Mouse (Mus musculus) brain, embryonic 18.5 days (tissue): ENCODE data around the gene Map1s.

Source experiments
- DNase-seq: peaks from one replicate; pipeline ENCODE4 v3.0.0-alpha.2; 2012; ENCODE audit warnings: low read depth, low spot score

Gene Map1s

DNA sequence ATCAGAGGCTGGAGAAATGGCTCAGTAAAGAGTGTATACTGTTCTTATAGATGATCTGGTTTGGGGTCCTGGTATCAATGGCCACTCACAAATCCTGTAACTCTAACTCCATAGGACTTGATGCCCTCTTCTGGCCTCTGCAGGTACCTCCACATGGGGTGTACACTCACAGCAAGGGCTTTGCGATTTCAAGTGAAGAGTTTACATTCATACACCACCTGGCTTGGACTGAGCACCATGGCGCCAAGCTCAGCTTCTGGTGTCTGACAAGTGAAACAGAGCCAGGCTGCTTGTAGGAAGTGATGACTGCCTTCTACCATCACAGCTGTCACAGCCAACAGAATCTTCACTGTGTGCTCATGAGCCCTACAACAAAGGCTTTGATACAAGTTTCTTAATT lies 35.7 kb downstream of the Map1s start:
- no peak for DNase-seq

DNA sequence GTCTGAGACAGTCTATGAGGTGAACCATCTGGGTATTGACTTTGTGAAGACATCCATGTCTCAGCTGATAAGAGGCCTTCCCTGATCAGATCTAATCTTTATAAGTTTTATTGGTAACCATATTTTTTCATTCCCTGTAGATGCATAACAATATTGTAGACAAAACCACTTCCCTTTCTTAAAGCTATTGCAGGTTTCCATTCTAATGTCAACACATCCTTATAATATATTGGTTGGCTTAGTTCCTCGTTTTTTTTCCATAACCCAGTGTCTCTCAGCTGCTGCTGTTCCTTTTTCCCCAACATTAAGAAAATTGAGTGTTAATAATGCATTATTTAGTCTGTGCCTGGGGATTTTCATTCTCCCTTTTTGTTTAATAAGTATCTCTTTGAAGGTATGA lies 37.5 kb downstream of the Map1s start:
- no peak for DNase-seq

DNA sequence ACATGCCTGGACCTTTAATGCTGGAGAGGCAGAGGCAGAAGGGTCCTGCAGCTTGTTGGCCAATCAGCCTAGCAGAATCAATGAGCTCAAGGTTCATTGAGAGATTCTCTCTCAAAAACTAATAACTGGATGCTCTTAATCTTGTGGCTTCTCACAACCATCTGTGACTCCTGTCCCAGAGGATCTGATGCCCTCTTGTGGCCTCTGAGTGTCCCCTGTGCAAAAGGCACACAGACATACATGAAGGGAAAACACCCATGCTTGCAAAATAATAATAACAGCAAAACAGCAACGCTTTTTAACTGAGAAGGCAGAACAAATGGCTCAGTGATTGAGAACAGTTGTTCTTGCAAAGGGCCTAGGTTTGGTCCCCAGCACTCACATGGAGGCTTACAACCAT lies 44.1 kb downstream of the Map1s start:
- DNase-seq = no peak

DNA sequence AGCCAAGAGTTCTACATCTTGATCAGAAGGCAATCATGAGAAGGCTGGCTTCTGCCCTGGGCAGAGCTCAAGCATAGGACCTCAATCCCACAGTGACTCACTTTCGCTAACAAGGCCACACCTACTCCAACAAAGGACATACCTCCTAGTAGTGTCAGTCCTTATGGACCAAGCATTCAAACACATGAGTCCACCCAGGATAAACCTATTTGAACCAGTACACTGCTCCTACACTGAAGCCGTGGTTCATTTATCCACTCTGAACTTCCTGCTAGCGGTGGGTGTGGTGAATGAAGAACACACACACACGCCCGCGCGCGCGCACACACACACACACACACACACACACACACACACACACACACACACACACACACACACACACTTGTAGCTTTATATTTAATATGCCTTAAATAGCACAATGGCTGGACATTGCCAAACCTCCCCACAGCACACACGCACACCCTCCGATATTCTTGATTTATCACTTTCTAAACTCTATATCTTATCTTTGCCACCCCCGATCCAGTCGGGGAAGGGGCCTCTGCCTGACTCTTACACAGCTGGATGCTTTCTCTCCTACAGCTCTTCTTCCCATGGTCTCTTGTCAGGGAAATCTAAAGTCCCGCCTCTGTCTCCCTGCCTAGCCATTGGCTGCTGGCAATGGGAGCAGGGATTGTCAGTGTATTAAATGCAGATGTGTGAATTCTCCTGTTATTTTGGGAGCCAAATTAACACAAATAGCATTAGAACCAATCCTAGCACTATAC lies 55.2 kb downstream of the Map1s start:
- no peak for DNase-seq

DNA sequence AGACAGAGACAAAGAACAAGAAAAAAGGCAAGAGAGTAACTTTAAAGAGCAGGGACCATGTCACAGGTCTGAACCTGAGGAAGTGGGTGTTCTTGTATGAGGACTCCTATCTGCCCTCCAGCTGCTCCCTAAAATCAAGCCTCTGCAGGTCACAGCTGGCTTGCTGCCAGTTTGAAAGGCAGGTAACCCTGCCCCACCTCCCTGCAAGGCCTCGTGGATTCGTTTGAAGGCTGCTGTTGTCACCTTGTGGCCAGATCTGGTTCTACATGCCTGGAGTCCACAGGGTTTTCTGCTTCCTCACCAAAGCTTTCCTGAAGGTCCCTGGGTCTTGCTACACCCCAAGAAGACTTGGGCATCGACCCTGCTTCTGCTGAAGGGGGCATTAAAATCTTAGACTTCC lies 58.4 kb downstream of the Map1s start:
- DNase-seq = no peak

DNA sequence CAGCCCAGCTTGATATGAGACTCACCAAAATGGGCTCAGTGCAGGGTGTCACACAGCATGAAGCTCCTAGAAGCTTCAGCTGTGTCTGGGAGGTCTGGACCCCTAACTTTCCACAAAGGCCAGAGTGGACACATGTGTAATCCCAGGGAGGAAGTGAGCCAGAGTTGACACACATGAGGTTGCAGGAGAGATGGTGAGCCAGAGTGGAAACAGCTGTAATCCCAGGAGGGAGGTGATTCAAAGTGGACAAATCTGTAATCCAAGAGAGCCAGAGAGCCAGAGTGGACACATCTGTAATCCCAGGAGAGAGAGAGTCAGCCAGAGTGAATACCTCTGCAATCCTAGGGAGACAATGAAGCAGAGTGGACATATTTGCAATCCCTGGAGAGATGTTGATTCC lies 59.1 kb downstream of the Map1s start:
- no peak for DNase-seq
